Mouse (Mus musculus) neural tube, embryonic 11.5 days (tissue): ENCODE results near the gene Lrrn4. TPM values are rescaled to one million over a fixed set of nuclear protein-coding genes. Genes with fewer than 3 reads are reported as not detected.

Experiments
- polyA plus RNA-seq: library from polyadenylated mRNA; unstranded; fragments of >200 nt; fragmentation: Nextera tagmentation; extraction: Ambion mirVana; gene quantifications from 2 replicates; pipeline ENCODE4 v1.2.1, GENCODE M21; 2014

Lrrn4 gene
- polyA plus RNA-seq, 1 experiment from 2014 or later: 0.21 TPM

Other genes with a start within 250 kb of the Lrrn4 start
- 18.6 and 24.0 TPM in 2 replicates for gene Shld1, start 194.0 kb downstream of the Lrrn4 start, polyA plus RNA-seq
- gene Chgb, start 99.6 kb downstream of the Lrrn4 start, polyA plus RNA-seq: 14.5 and 15.9 TPM in 2 replicates
- 30.8 and 33.3 TPM in 2 replicates for gene Trmt6, start 64.8 kb downstream of the Lrrn4 start, polyA plus RNA-seq
- gene Mcm8, start 64.8 kb downstream of the Lrrn4 start, polyA plus RNA-seq: 19.3 and 21.4 TPM in 2 replicates
- gene Crls1, start 34.2 kb downstream of the Lrrn4 start, polyA plus RNA-seq: 25.6 and 27.9 TPM in 2 replicates
- 4.4 and 5.1 TPM in 2 replicates for gene Fermt1, start 65.0 kb upstream of the Lrrn4 start, polyA plus RNA-seq